Mouse (Mus musculus): ENCODE results near the gene Spaca4. TPM values are rescaled to one million over a fixed set of nuclear protein-coding genes. Genes with fewer than 3 reads are reported as not detected.
A peak's percentile ranks its signal among the peaks of the same experiment; 100 is the strongest.

Spaca4 gene
- total and polyA plus RNA-seq, 3 experiments, result 0.38 TPM; not detected in 2

GRCm38 (mm10) chr7:45707375-45707967 is 18.1 kb downstream of the Spaca4 start:
- Histone ChIP-seq H3K27ac (ENCODE audit: control insufficient read depth, low read depth, low read length) (peak overlapping the region; percentile 98), H3K4me1 (ENCODE audit: control insufficient read depth in 1 of 2, insufficient read depth in 2 of 2, low read length in 2 of 2) (peaks cover 0 to 12% of the 10 kb centered on the region in 2 experiments; a peak in 1 of 4 replicates), H3K79me2 (ENCODE audit: control insufficient read depth, insufficient read depth, low read length, poor library complexity) (peaks cover 7% of the 10 kb centered on the region), H3K9me3 (replicated peaks; ENCODE audit: insufficient read depth, low read length) (no peaks in the 10 kb centered on the region), H3K36me3 (ENCODE audit: control insufficient read depth in 1 of 2, insufficient read depth in 2 of 2, low read length in 2 of 2) (peaks cover 0 to 5% of the 10 kb centered on the region in 2 experiments; a peak in 2 of 4 replicates), H3K27me3 (ENCODE audit: control insufficient read depth in 1 of 2, insufficient read depth in 2 of 2, low read length in 2 of 2) (no peaks in the 10 kb centered on the region), H3K9ac (ENCODE audit: control insufficient read depth, low read depth, low read length, poor library complexity, severe bottlenecking) (peak overlapping the region; percentile 85), H3K4me3 (ENCODE audit: control insufficient read depth in 1 of 2, insufficient read depth in 1 of 2, low read depth in 2 of 2, low read length in 2 of 2) (peak overlapping the region; percentile 51 to 61)
- peak; percentile 98 for DNase-seq (ENCODE audit: low read depth, low spot score)
- TF ChIP-seq MYC (IDR thresholded peaks at IDR 0.05; ENCODE audit: low read depth, low read length), result peak; percentile 96
- TF ChIP-seq USF2 (IDR thresholded peaks at IDR 0.05; ENCODE audit: borderline replicate concordance in 1 of 2, insufficient read depth in 1 of 2, low read depth in 1 of 2, low read length in 2 of 2), result peak in 1 of 2 experiments; percentile 81; a peak in 2 of 4 replicates
- TF ChIP-seq MAFK (IDR thresholded peaks at IDR 0.05; ENCODE audit: borderline replicate concordance, low read depth, low read length), result no peak
- peak; percentile 22; the same call in 1 of the 2 replicates for TF ChIP-seq ZMIZ1 (IDR thresholded peaks at IDR 0.05; ENCODE audit: low read depth, low read length)
- TF ChIP-seq NELFE (IDR thresholded peaks at IDR 0.05; ENCODE audit: low read depth, low read length), result peak; percentile 64
- TF ChIP-seq MAZ (IDR thresholded peaks at IDR 0.05; ENCODE audit: low read depth, low read length), result no peak; the same call in 1 of the 2 replicates
- TF ChIP-seq ZKSCAN1 (IDR thresholded peaks at IDR 0.05; ENCODE audit: low read depth, low read length), result no peak
- peak; percentile 77 for TF ChIP-seq NRF1 (IDR thresholded peaks at IDR 0.05; ENCODE audit: insufficient read depth, low read depth, low read length, poor library complexity, severe bottlenecking)
- peak; percentile 92; the same call in 1 of the 2 replicates for TF ChIP-seq CHD1 (IDR thresholded peaks at IDR 0.05; ENCODE audit: low read depth, low read length)
- peak; percentile 45 to 88; a peak in 3 of 4 replicates for TF ChIP-seq POLR2A (IDR thresholded peaks at IDR 0.05; ENCODE audit: control insufficient read depth in 1 of 2, insufficient read depth in 1 of 2, low read depth in 1 of 2, low read length in 2 of 2, poor library complexity in 1 of 2)
- TF ChIP-seq JUND (IDR thresholded peaks at IDR 0.05; ENCODE audit: low read depth, low read length), result no peak
- no peak for TF ChIP-seq CTCF (IDR thresholded peaks at IDR 0.05 in 2 of 3, conservative IDR thresholded peaks at IDR 0.05 in 1 of 3; ENCODE audit: control insufficient read depth in 1 of 3, insufficient read depth in 1 of 3, low read depth in 2 of 3, low read length in 3 of 3, poor library complexity in 1 of 3, severe bottlenecking in 1 of 3)
- TF ChIP-seq KAT2A (conservative IDR thresholded peaks at IDR 0.05; ENCODE audit: low read depth, low read length), result no peak; the same call in 1 of the 2 replicates
- no peak for TF ChIP-seq ZNF384 (IDR thresholded peaks at IDR 0.05; ENCODE audit: low read depth, low read length)
- no peak for TF ChIP-seq RCOR1 (IDR thresholded peaks at IDR 0.05; ENCODE audit: low read depth, low read length)
- TF ChIP-seq RAD21 (IDR thresholded peaks at IDR 0.05; ENCODE audit: low read depth, low read length), result no peak
- no peak for TF ChIP-seq UBTF (IDR thresholded peaks at IDR 0.05; ENCODE audit: borderline replicate concordance, insufficient read depth, low read depth, low read length)
- no peak for TF ChIP-seq MEF2A (IDR thresholded peaks at IDR 0.05; ENCODE audit: extremely low read depth, insufficient replicate concordance, low read depth, low read length, poor library complexity, severe bottlenecking)
- peak; percentile 68 for TF ChIP-seq ETS1 (IDR thresholded peaks at IDR 0.05; ENCODE audit: low read depth, low read length)
- no peak for TF ChIP-seq E2F4 (IDR thresholded peaks at IDR 0.05; ENCODE audit: borderline replicate concordance, low read depth, low read length)
- TF ChIP-seq TAL1 (IDR thresholded peaks at IDR 0.05; ENCODE audit: low read length), result no peak
- no peak for TF ChIP-seq ZC3H11A (IDR thresholded peaks at IDR 0.05; ENCODE audit: low read depth, low read length)
- no peak for TF ChIP-seq GABPA (IDR thresholded peaks at IDR 0.05; ENCODE audit: low read depth, low read length)
- TF ChIP-seq SMC3 (IDR thresholded peaks at IDR 0.05; ENCODE audit: low read depth, low read length), result no peak
- TF ChIP-seq BHLHE40 (IDR thresholded peaks at IDR 0.05; ENCODE audit: borderline replicate concordance, low read depth, low read length), result peak; percentile 97
- TF ChIP-seq USF1 (IDR thresholded peaks at IDR 0.05; ENCODE audit: low read depth, low read length), result peak; percentile 96
- peak; percentile 95 for TF ChIP-seq MXI1 (IDR thresholded peaks at IDR 0.05; ENCODE audit: low read depth, low read length)
- TF ChIP-seq POLR2AphosphoS2 (IDR thresholded peaks at IDR 0.05; ENCODE audit: low read length), result peak; percentile 89
- no peak; a peak in 1 of 4 replicates for TF ChIP-seq EP300 (IDR thresholded peaks at IDR 0.05; ENCODE audit: low read depth in 1 of 2, low read length in 2 of 2)
- TF ChIP-seq HCFC1 (IDR thresholded peaks at IDR 0.05; ENCODE audit: low read depth, low read length), result peak; percentile 80
- TF ChIP-seq TBP (IDR thresholded peaks at IDR 0.05; ENCODE audit: low read depth, low read length), result peak; percentile 76
- TF ChIP-seq GATA1 (IDR thresholded peaks at IDR 0.05; ENCODE audit: low read depth, low read length), result no peak
- 0 out of 2 replicates have a peak, but pooled peaks have one; percentile 37 for TF ChIP-seq ELF1 (IDR thresholded peaks at IDR 0.05; ENCODE audit: low read depth, low read length)
- peak; percentile 49; the same call in 1 of the 2 replicates for TF ChIP-seq TCF12 (IDR thresholded peaks at IDR 0.05; ENCODE audit: low read depth, low read length)
- no peak for TF ChIP-seq MYB (IDR thresholded peaks at IDR 0.05; ENCODE audit: low read depth, low read length)
- no peak for TF ChIP-seq POLR2AphosphoS5 (IDR thresholded peaks at IDR 0.05; ENCODE audit: borderline replicate concordance, low read depth, low read length)

Data from MEL (cell line).